Mouse (Mus musculus) kidney, adult 2 months (tissue): ENCODE data around the gene Tyw3. TPM values are rescaled to one million over a fixed set of nuclear protein-coding genes. Genes with fewer than 3 reads are reported as not detected.

ENCODE experiments used
- DNase-seq: peaks from one replicate; pipeline ENCODE4 v3.0.0; 2021
- H3K27ac ChIP-seq: fragments of 200-500 bp; 2 replicates; pipeline ENCODE4 v1.5.1; 2012; ENCODE audit warnings: low read depth, low read length, control low read depth, inconsistent platforms; ENCODE audit not compliant: insufficient read depth
- H3K27me3 ChIP-seq: fragments of 200-500 bp; replicated peaks from 2 replicates; pipeline ENCODE4 v1.6.1; 2012; ENCODE audit warnings: mild to moderate bottlenecking, moderate library complexity, low read length, inconsistent platforms; ENCODE audit not compliant: control insufficient read depth, insufficient read depth
- H3K36me3 ChIP-seq: fragments of 200-500 bp; 2 replicates; pipeline ENCODE4 v1.6.1; 2012; ENCODE audit warnings: mild to moderate bottlenecking, moderate library complexity, low read length, inconsistent platforms; ENCODE audit not compliant: control insufficient read depth, insufficient read depth
- H3K4me1 ChIP-seq: fragments of 200-500 bp; 2 replicates; pipeline ENCODE4 v1.6.1; 2011; ENCODE audit warnings: low read length; ENCODE audit not compliant: control insufficient read depth, insufficient read depth
- H3K4me3 ChIP-seq: fragments of 200-500 bp; 2 replicates; pipeline ENCODE4 v1.5.1; 2011; ENCODE audit warnings: mild to moderate bottlenecking, low read depth, low read length, control low read depth; ENCODE audit not compliant: insufficient read depth
- CTCF ChIP-seq: fragments of 200-500 bp; conservative IDR thresholded peaks from 2 replicates; pipeline ENCODE4 v1.5.1; 2011; ENCODE audit warnings: low read depth, mild to moderate bottlenecking, control low read depth, low read length, moderate library complexity, mixed read lengths; ENCODE audit not compliant: insufficient read depth, insufficient read length
- POLR2A ChIP-seq: fragments of 200-500 bp; IDR thresholded peaks from one replicate; pipeline ENCODE4 v1.6.1; 2011; ENCODE audit warnings: low read depth, low read length, control low read depth
- WGBS: fragments of 180-500 bp; shearing (Covaris S2); methylation state at CpG from one replicate; pipeline ENCODE4 v1.1.7; 2018; 5-methylcytosine and 5-hydroxymethylcytosine counted together
- polyA plus RNA-seq: library from polyadenylated mRNA; depleted of rRNA; stranded (reverse); fragments of >200 nt; gene quantifications from 2 replicates; pipeline ENCODE4 v1.2.3, GENCODE M21; 2012

The Tyw3 gene
- polyA plus RNA-seq, 1 experiment, result 12.0 TPM

DNA sequence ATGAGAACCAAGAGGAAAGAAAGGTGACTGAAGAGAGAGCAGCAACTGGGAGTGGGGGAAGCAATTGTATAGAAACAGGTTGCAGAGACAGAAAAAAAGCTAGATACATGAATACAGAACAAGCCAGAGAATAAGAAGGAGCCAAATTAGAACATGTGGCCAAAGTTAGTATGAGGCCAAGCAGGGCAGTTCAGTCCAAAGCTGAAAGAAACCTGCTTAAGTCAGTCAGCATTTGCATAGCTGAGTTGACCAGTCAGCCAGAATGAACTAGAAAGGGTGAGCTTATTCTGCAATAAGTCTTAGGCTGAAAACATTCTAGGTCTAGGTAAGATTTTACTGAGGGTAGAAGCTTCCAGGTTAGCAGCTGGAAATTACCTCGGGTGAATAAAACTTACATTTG, 11.0 kb upstream of the Tyw3 start:
- Histone ChIP-seq H3K4me1 (peaks cover 15% of the 10 kb centered on the region; the same call in 1 of the 2 replicates), H3K27ac (peak overlapping the region; percentile 41; the same call in 1 of the 2 replicates), H3K36me3 (peaks cover 15% of the 10 kb centered on the region), H3K4me3 (no peak overlapping the region), H3K27me3 (no peaks in the 10 kb centered on the region)
- no peak for TF ChIP-seq POLR2A
- no peak for TF ChIP-seq CTCF
- DNase-seq, result peak; percentile 53
- 42% methylated on average over 1 of the region's 1 CpGs for WGBS

DNA sequence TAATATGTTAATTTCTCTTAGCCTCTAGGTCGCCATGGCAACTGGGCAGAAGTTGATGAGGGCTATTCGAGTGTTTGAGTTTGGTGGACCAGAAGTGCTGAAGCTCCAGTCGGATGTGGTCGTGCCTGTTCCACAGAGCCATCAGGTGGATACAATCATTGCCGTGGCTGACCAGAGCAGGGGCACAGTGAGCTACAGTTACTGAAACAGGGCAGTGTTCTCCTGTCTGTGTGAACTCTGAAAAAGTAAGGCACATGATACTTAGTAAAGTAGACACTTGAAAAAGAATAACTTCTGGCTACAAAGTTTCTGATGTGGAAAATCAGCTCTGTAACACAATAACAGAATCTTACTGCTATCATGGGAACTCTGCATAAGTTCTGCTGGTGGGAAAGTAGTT, 8.0 kb upstream of the Tyw3 start:
- TF ChIP-seq CTCF (no peak), POLR2A (no peak)
- peaks cover 18% of the 10 kb centered on the region; the same call in 1 of the 2 replicates for H3K4me1 ChIP-seq
- DNase-seq, result peak; percentile 46
- peaks cover 15% of the 10 kb centered on the region for H3K36me3 ChIP-seq
- no peak overlapping the region for H3K4me3 ChIP-seq
- WGBS, result 46% methylated on average over 5 of the region's 5 CpGs
- H3K27me3 ChIP-seq, result no peaks in the 10 kb centered on the region
- peak overlapping the region; percentile 42 for H3K27ac ChIP-seq

DNA sequence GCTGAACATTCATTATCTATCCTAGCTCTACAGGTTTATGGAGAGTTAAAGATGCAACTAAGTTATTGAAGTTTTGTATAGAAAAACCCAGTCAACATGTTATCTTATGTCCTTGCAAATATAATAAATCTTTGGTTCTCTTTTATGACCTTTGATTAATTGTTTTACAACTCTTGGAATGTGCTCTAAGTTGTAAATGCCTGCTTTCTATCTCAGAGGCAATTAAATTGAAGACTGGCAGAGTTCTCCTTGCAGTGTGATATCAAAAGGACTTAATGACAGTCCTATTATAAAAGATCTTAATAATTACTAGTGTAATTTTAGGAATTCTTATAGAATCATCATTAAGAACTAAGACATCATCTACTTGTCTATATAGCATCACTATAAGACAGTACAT, 5.2 kb upstream of the Tyw3 start:
- Histone ChIP-seq H3K36me3 (peaks cover 5% of the 10 kb centered on the region; the same call in 1 of the 2 replicates), H3K4me1 (peaks cover 16% of the 10 kb centered on the region; the same call in 1 of the 2 replicates), H3K27ac (no peak overlapping the region), H3K4me3 (no peak overlapping the region), H3K27me3 (no peaks in the 10 kb centered on the region)
- no peak for DNase-seq
- no peak for TF ChIP-seq CTCF
- TF ChIP-seq POLR2A, result no peak

DNA sequence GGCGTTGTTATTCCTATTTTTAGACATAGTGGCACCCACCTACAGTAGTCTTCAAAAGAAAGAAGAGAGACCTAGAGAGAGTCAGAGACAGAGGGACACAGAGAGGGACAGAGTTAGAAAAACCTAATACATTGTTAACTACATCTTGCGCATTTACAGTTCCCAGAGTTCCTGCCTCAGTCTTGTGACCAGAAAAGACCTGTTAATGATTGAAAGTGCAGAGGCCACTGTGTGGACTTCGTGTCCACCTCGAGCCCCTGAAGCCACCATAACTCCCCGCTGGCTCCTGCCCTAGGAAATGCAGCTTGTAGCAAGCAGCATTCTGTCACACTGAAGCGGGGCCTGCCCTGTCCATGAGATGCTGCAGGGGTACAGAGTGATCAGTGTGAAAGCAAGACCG, 657 bp upstream of the Tyw3 start:
- Histone ChIP-seq H3K4me3 (peak overlapping the region; percentile 96), H3K4me1 (peaks cover 4% of the 10 kb centered on the region; the same call in 1 of the 2 replicates), H3K27ac (peak overlapping the region; percentile 97), H3K27me3 (no peaks in the 10 kb centered on the region), H3K36me3 (no peaks in the 10 kb centered on the region)
- DNase-seq, result peak; percentile 90
- 18% methylated on average over 7 of the region's 7 CpGs for WGBS
- TF ChIP-seq CTCF (no peak), POLR2A (no peak)

DNA sequence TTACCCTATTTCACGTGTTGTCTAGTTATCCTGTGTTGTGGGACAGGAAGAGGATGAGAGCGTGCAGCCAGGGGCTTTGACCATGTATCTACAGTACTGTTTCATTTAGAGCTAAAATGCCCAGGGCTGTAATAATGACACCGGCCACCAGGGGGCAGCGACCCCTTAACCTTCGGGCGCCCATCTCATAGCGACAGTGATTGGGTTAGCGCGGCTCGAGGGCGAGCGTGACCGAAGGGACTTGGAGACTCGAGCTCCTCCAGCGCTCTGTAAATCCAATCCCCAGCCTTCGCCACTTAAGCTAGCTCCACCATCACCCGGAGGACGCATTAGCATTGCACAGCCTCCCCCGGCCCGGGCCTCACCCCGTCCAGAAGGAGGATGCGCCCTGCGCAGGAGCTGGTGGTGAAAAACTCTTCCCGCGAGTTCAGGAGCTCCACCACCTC, 393 bp downstream of the Tyw3 start, which contains the start of gene Cryz:
TSS of gene Cryz (plus strand) at position 224 of the 446 bp plus-strand sequence.
- under 1% methylated on average over 25 of the region's 25 CpGs for WGBS
- peak; percentile 69 for TF ChIP-seq POLR2A
- peak; percentile 83 for TF ChIP-seq CTCF

DNA sequence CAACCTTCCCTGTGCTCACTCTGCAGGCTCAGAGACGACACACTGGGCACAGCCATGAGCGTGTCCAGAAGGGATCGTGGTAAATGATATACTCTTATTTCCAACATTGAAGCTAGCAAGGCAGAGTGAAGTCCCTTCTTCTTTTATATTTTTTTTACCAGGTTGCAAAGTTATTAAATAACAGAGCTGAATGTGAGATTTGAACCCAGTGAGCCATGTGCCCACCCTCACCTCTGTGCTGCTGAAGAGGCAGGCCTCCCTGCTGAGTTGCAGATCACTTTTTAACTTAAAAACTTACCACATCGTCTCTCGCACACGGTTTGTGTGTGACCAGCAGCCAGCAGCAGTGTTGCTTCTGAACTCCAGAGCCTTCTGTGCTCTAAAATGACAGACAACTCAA, 2.7 kb downstream of the Tyw3 start:
- Histone ChIP-seq H3K4me3 (peak overlapping the region; percentile 6; the same call in 1 of the 2 replicates), H3K36me3 (peaks cover 2% of the 10 kb centered on the region; the same call in 1 of the 2 replicates), H3K27me3 (no peaks in the 10 kb centered on the region), H3K4me1 (peaks cover 4% of the 10 kb centered on the region; the same call in 1 of the 2 replicates), H3K27ac (peak overlapping the region; percentile 62)
- peak; percentile 84 for DNase-seq
- no peak for TF ChIP-seq POLR2A
- TF ChIP-seq CTCF, result no peak
- WGBS, result 67% methylated on average over 6 of the region's 6 CpGs

More for the DNA sequence above, 393 bp downstream of the Tyw3 start, which contains the start of gene Cryz:
- Histone ChIP-seq H3K36me3 (no peaks in the 10 kb centered on the region), H3K27ac (peak within 1 kb of the TSS; percentile 98), H3K27me3 (no peaks in the 10 kb centered on the region), H3K4me1 (peaks cover 4% of the 10 kb centered on the region; the same call in 1 of the 2 replicates), H3K4me3 (peak within 1 kb of the TSS; percentile 96)
- DNase-seq, result peak; percentile 95

DNA sequence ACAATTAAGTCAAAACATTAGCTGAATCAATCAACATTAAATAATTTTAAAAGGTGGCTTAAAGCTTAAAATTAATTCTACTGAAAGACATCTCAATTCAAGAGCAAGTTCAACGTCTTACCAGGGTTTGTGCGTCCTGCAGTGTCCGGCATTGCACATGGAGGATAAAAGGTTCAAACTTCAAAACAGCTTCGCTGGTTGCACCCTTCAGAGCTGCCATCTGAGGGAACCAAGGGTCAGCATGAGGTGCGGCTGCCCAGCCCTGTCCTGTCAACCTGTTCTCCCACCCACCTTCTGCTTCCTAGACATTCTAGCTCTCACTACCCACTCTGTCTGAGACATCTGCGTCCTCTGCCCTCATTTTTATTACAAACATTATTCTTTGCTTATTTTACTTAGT, 3.3 kb downstream of the Tyw3 start:
- DNase-seq, result peak; percentile 53
- Histone ChIP-seq H3K27me3 (no peaks in the 10 kb centered on the region), H3K4me1 (peaks cover 4% of the 10 kb centered on the region; the same call in 1 of the 2 replicates), H3K27ac (peak overlapping the region; percentile 62), H3K36me3 (peaks cover 2% of the 10 kb centered on the region; the same call in 1 of the 2 replicates), H3K4me3 (peak overlapping the region; percentile 6; the same call in 1 of the 2 replicates)
- no peak for TF ChIP-seq CTCF
- no peak for TF ChIP-seq POLR2A
- WGBS, result 61% methylated on average over 6 of the region's 6 CpGs
